In the genomic region with DNA sequence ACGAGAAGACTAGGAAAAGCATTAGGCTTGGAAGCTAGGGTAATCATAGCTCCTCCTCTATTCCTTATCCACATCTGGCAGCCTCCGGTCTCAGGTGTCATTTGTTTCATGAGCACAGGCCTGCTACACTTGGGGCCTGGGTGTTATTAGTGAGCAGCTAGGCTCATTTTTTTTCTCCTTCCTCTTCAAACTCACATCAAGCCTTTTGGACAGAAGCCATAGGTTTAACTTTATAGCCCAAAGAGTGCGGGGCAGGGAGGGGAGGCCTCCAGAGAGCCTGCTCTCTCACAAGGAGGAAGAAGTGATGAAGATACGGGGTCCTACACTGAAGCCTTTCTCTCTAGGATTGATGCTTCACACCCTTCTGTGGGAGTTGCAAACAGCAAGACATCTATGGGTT, we compare ENCODE assay signal across 26 mouse cellular contexts.
A peak's percentile ranks its signal among the peaks of the same experiment; 100 is the strongest.
DNase-seq lines count a peak whose midpoint lies in the region; ATAC-seq and TF ChIP-seq lines count a peak whose summit lies in the region.
"Had no signal": no experiment of that assay in that cellular context is flagged by ENCODE, and none has a peak within 500 bp of the region (broad histone marks: within the 10 kb centered on the region; RNA-seq: fewer than 3 reads in every experiment).

No protein-coding gene starts in this region.

- no peak overlapping the region for H3K9ac ChIP-seq in limb, embryonic 13.5 days
- H3K9ac ChIP-seq in stomach, postnatal 0 days (ENCODE audit: low read length) = no peak overlapping the region
- H3K9ac ChIP-seq: forebrain, embryonic 13.5 days; forebrain, postnatal 0 days; heart, embryonic 15.5 days; hindbrain, embryonic 13.5 days had no signal

- H3K27me3 ChIP-seq in limb, embryonic 13.5 days = no peaks in the 10 kb centered on the region
- H3K27me3 ChIP-seq in stomach, postnatal 0 days (ENCODE audit: control insufficient read depth, insufficient read depth, low read length) = no peaks in the 10 kb centered on the region
- H3K27me3 ChIP-seq in midbrain, embryonic 10.5 days (ENCODE audit: low read depth, poor library complexity, severe bottlenecking) = peaks cover 54% of the 10 kb centered on the region
- H3K27me3 ChIP-seq: Patski had no signal

- 22% methylated on average over 4 of the region's 4 CpGs for WGBS in limb, embryonic 13.5 days
- WGBS in stomach, postnatal 0 days = 76% methylated on average over 4 of the region's 4 CpGs
- WGBS in midbrain, embryonic 10.5 days = 86% methylated on average over 4 of the region's 4 CpGs

- TF ChIP-seq CTCF in cortical plate, adult 2 months (IDR thresholded peaks at IDR 0.05; ENCODE audit: extremely low read depth, insufficient read depth, low read length) = no peak
- no peak for TF ChIP-seq CTCF in stomach, postnatal 0 days (IDR thresholded peaks at IDR 0.05; ENCODE audit: low read depth)

- TF ChIP-seq POLR2A in cortical plate, adult 2 months (IDR thresholded peaks at IDR 0.05; ENCODE audit: extremely low read depth, insufficient read depth, low read length) = no peak

- peaks cover 12% of the 10 kb centered on the region for H3K4me1 ChIP-seq in cortical plate, adult 2 months (ENCODE audit: control insufficient read depth, insufficient read depth, low read length)
- H3K4me1 ChIP-seq in limb, embryonic 13.5 days = peaks cover 19% of the 10 kb centered on the region
- H3K4me1 ChIP-seq in stomach, postnatal 0 days (replicated peaks; ENCODE audit: control insufficient read depth, insufficient read depth) = no peaks in the 10 kb centered on the region
- H3K4me1 ChIP-seq in midbrain, embryonic 10.5 days = no peaks in the 10 kb centered on the region
- H3K4me1 ChIP-seq: heart, embryonic 15.5 days had no signal

- H3K4me2 ChIP-seq in limb, embryonic 13.5 days (replicated peaks) = no peak overlapping the region
- H3K4me2 ChIP-seq in stomach, postnatal 0 days (replicated peaks; ENCODE audit: low read depth) = no peak overlapping the region
- H3K4me2 ChIP-seq: forebrain, embryonic 13.5 days; heart, embryonic 11.5 days; heart, embryonic 15.5 days; hindbrain, embryonic 13.5 days had no signal

- H3K36me3 ChIP-seq in limb, embryonic 13.5 days = peaks cover 14% of the 10 kb centered on the region
- no peaks in the 10 kb centered on the region for H3K36me3 ChIP-seq in stomach, postnatal 0 days (ENCODE audit: control insufficient read depth, insufficient read depth, low read length)
- peaks cover 75% of the 10 kb centered on the region for H3K36me3 ChIP-seq in midbrain, embryonic 10.5 days
- H3K36me3 ChIP-seq: G1E; heart, embryonic 15.5 days; hindbrain, embryonic 13.5 days had no signal

- DNase-seq in heart, adult 11 months = peak; percentile 79
- DNase-seq in heart, adult 18-20 months = no peak
- no peak for DNase-seq in stomach, postnatal 0 days (ENCODE audit: low spot score)
- DNase-seq in midbrain, embryonic 10.5 days (ENCODE audit: low spot score) = no peak
- no peak for DNase-seq in frontal cortex, postnatal 14 days (ENCODE audit: low spot score in 2 of 2)
- DNase-seq: adrenal gland, postnatal 14 days; B cell, adult 2 months; cerebellum, adult 11-12 months; cerebellum, adult 9-10 months; cerebellum, postnatal 25 days; forebrain, postnatal 0 days; gastrocnemius, postnatal 36 days; heart, adult 2 months; heart, postnatal 14 days had no signal

- no peak overlapping the region for H3K4me3 ChIP-seq in cortical plate, adult 2 months (ENCODE audit: insufficient read depth, low read length)
- H3K4me3 ChIP-seq in limb, embryonic 13.5 days = no peak overlapping the region
- no peak overlapping the region for H3K4me3 ChIP-seq in stomach, postnatal 0 days (ENCODE audit: low read depth, low read length)
- no peak overlapping the region for H3K4me3 ChIP-seq in midbrain, embryonic 10.5 days
- H3K4me3 ChIP-seq: embryonic facial prominence, embryonic 10.5 days; forebrain, embryonic 13.5 days; heart, adult 2 months; heart, embryonic 15.5 days; hindbrain, embryonic 13.5 days had no signal

- peak overlapping the region; percentile 28; the same call in 1 of the 2 replicates for H3K27ac ChIP-seq in cortical plate, adult 2 months (ENCODE audit: insufficient read depth, low read length)
- H3K27ac ChIP-seq in limb, embryonic 13.5 days = peak overlapping the region; percentile 33; the same call in 1 of the 2 replicates
- peak overlapping the region; percentile 53; the same call in 1 of the 2 replicates for H3K27ac ChIP-seq in stomach, postnatal 0 days (replicated peaks)
- H3K27ac ChIP-seq in midbrain, embryonic 10.5 days (replicated peaks) = no peak overlapping the region
- H3K27ac ChIP-seq: forebrain, embryonic 13.5 days; heart, adult 2 months; heart, embryonic 15.5 days; hindbrain, embryonic 13.5 days; hindbrain, postnatal 0 days had no signal

- H3K9me3 ChIP-seq in limb, embryonic 13.5 days = no peaks in the 10 kb centered on the region
- H3K9me3 ChIP-seq in stomach, postnatal 0 days (ENCODE audit: control insufficient read depth, low read length) = no peaks in the 10 kb centered on the region
- no peaks in the 10 kb centered on the region for H3K9me3 ChIP-seq in midbrain, embryonic 10.5 days (replicated peaks)
- H3K9me3 ChIP-seq: embryonic facial prominence, embryonic 10.5 days; forebrain, embryonic 13.5 days; heart, embryonic 15.5 days; hindbrain, embryonic 13.5 days had no signal

- peak; percentile 41; the same call in 1 of the 2 replicates for ATAC-seq in limb, embryonic 13.5 days (ENCODE audit: low FRiP score, low read depth)
- ATAC-seq in stomach, postnatal 0 days (ENCODE audit: low FRiP score, low TSS enrichment) = no peak
- ATAC-seq: activated CD4-positive, CD25-positive, alpha-beta regulatory T cell, adult 4 months; CD4-positive, CD25-positive, alpha-beta regulatory T cell, adult 4 months; forebrain, embryonic 13.5 days; forebrain, postnatal 0 days; hindbrain, postnatal 0 days had no signal

- TF ChIP-seq EP300 in stomach, postnatal 0 days (optimal IDR thresholded peaks at IDR 0.05) = no peak
